Mouse (Mus musculus): ENCODE data around the gene Capn8. TPM values are rescaled to one million over a fixed set of nuclear protein-coding genes. Genes with fewer than 3 reads are reported as not detected.

Gene Capn8
- polyA plus RNA-seq, 1 experiment from 2014 or later, result not detected

Other genes with a start within 250 kb of the Capn8 start
- gene Fbxo28, start 223.4 kb upstream of the Capn8 start, polyA plus RNA-seq (2014; fragmentation: Nextera tagmentation; extraction: Ambion mirVana), result 33.5 and 40.9 TPM in 2 replicates
- 13.9 and 25.5 TPM in 2 replicates for gene Trp53bp2, start 155.8 kb upstream of the Capn8 start, polyA plus RNA-seq (2014; fragmentation: Nextera tagmentation; extraction: Ambion mirVana)
- gene Capn2, start 47.4 kb upstream of the Capn8 start, polyA plus RNA-seq (2014; fragmentation: Nextera tagmentation; extraction: Ambion mirVana), result 57.9 and 68.7 TPM in 2 replicates
- not detected in 2 replicates for gene Ccdc185, start 184.2 kb downstream of the Capn8 start, polyA plus RNA-seq (2014; fragmentation: Nextera tagmentation; extraction: Ambion mirVana)
- 71.0 and 75.4 TPM in 2 replicates for gene Susd4, start 198.9 kb downstream of the Capn8 start, polyA plus RNA-seq (2014; fragmentation: Nextera tagmentation; extraction: Ambion mirVana)